Mouse (Mus musculus) adrenal gland, postnatal 4 days (tissue): ENCODE measurements around the gene Cuzd1. TPM values are rescaled to one million over a fixed set of nuclear protein-coding genes. Genes with fewer than 3 reads are reported as not detected.

Source experiments
- DNase-seq, 2 experiments: peaks; one replicate each; pipeline ENCODE4 v3.0.0; 2021 to 2022; ENCODE audit warnings: low spot score in 2 of 2, mixed read lengths in 2 of 2
- total RNA-seq, 2 experiments: library from RNA; stranded (reverse); gene quantifications; 2 replicates each; pipeline ENCODE4 v1.2.3; 2021

Cuzd1 gene
- total RNA-seq, 2 experiments from 2014 or later = 5.9 TPM; not detected in 1

- no peak for DNase-seq
Observed at GRCm38 (mm10) chr7:131260946-131261345, 61.1 kb downstream of the Cuzd1 start.

Other genes with a start within 250 kb of the Cuzd1 start
- not detected for gene 4933402N03Rik, start 176.0 kb downstream of the Cuzd1 start, total RNA-seq
- under 1 TPM in 1 of 2 experiments, not detected in 1; 0.56 TPM for gene 5430419D17Rik, start 147.9 kb downstream of the Cuzd1 start, total RNA-seq
- under 1 TPM in 1 of 2 experiments, not detected in 1; 0.48 TPM for gene Fam24b, start 7.2 kb upstream of the Cuzd1 start, total RNA-seq
- not detected for gene Fam24a, start 11.6 kb upstream of the Cuzd1 start, total RNA-seq
- 10 to 100 TPM; 16.1 to 20.2 TPM for gene 2310057M21Rik, start 40.5 kb upstream of the Cuzd1 start, total RNA-seq
- 10 to 100 TPM; 28.3 to 31.3 TPM for gene Pstk, start 48.8 kb upstream of the Cuzd1 start, total RNA-seq
- gene Ikzf5, start 88.2 kb upstream of the Cuzd1 start, total RNA-seq = 10 to 100 TPM; 34.5 to 38.8 TPM
- 100 to 1,000 TPM; 183 to 187 TPM for gene Acadsb, start 88.3 kb upstream of the Cuzd1 start, total RNA-seq
- gene Hmx3, start 220.6 kb upstream of the Cuzd1 start, total RNA-seq = not detected
- gene Hmx2, start 226.5 kb upstream of the Cuzd1 start, total RNA-seq = under 1 TPM in 1 of 2 experiments, not detected in 1; 0.25 TPM
- gene Bub3, start 237.9 kb upstream of the Cuzd1 start, total RNA-seq = 10 to 100 TPM; 85.6 to 86.3 TPM